20 mouse cellular contexts compared by ENCODE assay signal in genomic region chr5:103442269-103442688, GRCm38 (mm10). TPM values are rescaled to one million over a fixed set of nuclear protein-coding genes. Genes with fewer than 3 reads are reported as not detected.
DNase-seq lines count a peak whose midpoint lies in the region; ATAC-seq lines count a peak whose summit lies in the region.
"Had no signal": no experiment of that assay in that cellular context is flagged by ENCODE, and none has a peak within 500 bp of the region (broad histone marks: within the 10 kb centered on the region; RNA-seq: fewer than 3 reads in every experiment).

No protein-coding gene starts in this region.

- peaks cover 60% of the 10 kb centered on the region for H3K4me1 ChIP-seq in forebrain, embryonic 10.5 days
- peaks cover 9% of the 10 kb centered on the region; the same call in 1 of the 2 replicates for H3K4me1 ChIP-seq in forebrain, embryonic 15.5 days
- peaks cover 14% of the 10 kb centered on the region for H3K4me1 ChIP-seq in midbrain, embryonic 12.5 days
- peaks cover under 1% of the 10 kb centered on the region; the same call in 1 of the 2 replicates for H3K4me1 ChIP-seq in midbrain, embryonic 14.5 days (ENCODE audit: control insufficient read depth, insufficient read depth, low read length)
- H3K4me1 ChIP-seq in hindbrain, embryonic 14.5 days (replicated peaks; ENCODE audit: control insufficient read depth, insufficient read depth, low read length), result no peaks in the 10 kb centered on the region; the same call in 1 of the 2 replicates
- H3K4me1 ChIP-seq: liver, embryonic 15.5 days had no signal

- no peaks in the 10 kb centered on the region for H3K27me3 ChIP-seq in forebrain, embryonic 10.5 days (ENCODE audit: poor library complexity, severe bottlenecking)
- no peaks in the 10 kb centered on the region for H3K27me3 ChIP-seq in forebrain, embryonic 15.5 days
- no peaks in the 10 kb centered on the region for H3K27me3 ChIP-seq in midbrain, embryonic 12.5 days
- no peaks in the 10 kb centered on the region for H3K27me3 ChIP-seq in midbrain, embryonic 14.5 days (ENCODE audit: control insufficient read depth, insufficient read depth, low read length)
- no peaks in the 10 kb centered on the region for H3K27me3 ChIP-seq in hindbrain, embryonic 14.5 days (ENCODE audit: control insufficient read depth, insufficient read depth, low read length)
- H3K27me3 ChIP-seq: heart, embryonic 13.5 days; liver, embryonic 15.5 days had no signal

- no peak for DNase-seq in forebrain, embryonic 10.5 days (ENCODE audit: extremely low spot score, low spot score)
- no peak for DNase-seq in midbrain, embryonic 14.5 days
- DNase-seq in hindbrain, embryonic 14.5 days (ENCODE audit: low spot score), result no peak
- DNase-seq in cerebellum, adult 9-11 months, result no peak
- no peak for DNase-seq in spleen, adult 18-20 months
- DNase-seq: cerebellum, adult 9-10 months; gastrocnemius, adult 2 months; heart, postnatal 4 days; kidney, adult 11 months; kidney, postnatal 36 days; right cerebral cortex, postnatal 14 days; thymus, postnatal 25 days had no signal

- peak overlapping the region; percentile 63; the same call in 1 of the 2 replicates for H3K27ac ChIP-seq in forebrain, embryonic 10.5 days
- no peak overlapping the region for H3K27ac ChIP-seq in forebrain, embryonic 15.5 days (replicated peaks)
- peak overlapping the region; percentile 54; the same call in 1 of the 2 replicates for H3K27ac ChIP-seq in midbrain, embryonic 12.5 days (replicated peaks)
- H3K27ac ChIP-seq in midbrain, embryonic 14.5 days (replicated peaks; ENCODE audit: low read depth, low read length), result no peak overlapping the region
- peak overlapping the region; percentile 35; the same call in 1 of the 2 replicates for H3K27ac ChIP-seq in hindbrain, embryonic 14.5 days
- H3K27ac ChIP-seq: gastrocnemius, adult 2 months; heart, embryonic 13.5 days; liver, embryonic 15.5 days had no signal

- ATAC-seq in forebrain, embryonic 15.5 days (replicated peaks), result no peak
- ATAC-seq in midbrain, embryonic 12.5 days (ENCODE audit: low FRiP score, low read depth), result no peak
- ATAC-seq in midbrain, embryonic 14.5 days (ENCODE audit: low FRiP score, low TSS enrichment), result no peak
- peak; percentile 82 for ATAC-seq in CD4-positive, CD25-positive, alpha-beta regulatory T cell, adult 4 months
- no peak for ATAC-seq in hindbrain, embryonic 14.5 days (ENCODE audit: low FRiP score)
- ATAC-seq: forebrain, embryonic 16.5 days; lung, postnatal 0 days had no signal

- H3K9me3 ChIP-seq in forebrain, embryonic 10.5 days, result no peaks in the 10 kb centered on the region
- no peaks in the 10 kb centered on the region for H3K9me3 ChIP-seq in forebrain, embryonic 15.5 days
- no peaks in the 10 kb centered on the region for H3K9me3 ChIP-seq in midbrain, embryonic 12.5 days
- no peaks in the 10 kb centered on the region for H3K9me3 ChIP-seq in midbrain, embryonic 14.5 days (ENCODE audit: control insufficient read depth, low read length)
- no peaks in the 10 kb centered on the region for H3K9me3 ChIP-seq in hindbrain, embryonic 14.5 days (ENCODE audit: control insufficient read depth, low read length)
- H3K9me3 ChIP-seq: heart, embryonic 13.5 days; liver, embryonic 15.5 days had no signal

- 38% methylated on average over 4 of the region's 4 CpGs for WGBS in forebrain, embryonic 10.5 days
- 42% methylated on average over 4 of the region's 4 CpGs for WGBS in forebrain, embryonic 15.5 days
- WGBS in midbrain, embryonic 12.5 days, result 47% methylated on average over 4 of the region's 4 CpGs
- 49% methylated on average over 4 of the region's 4 CpGs for WGBS in midbrain, embryonic 14.5 days
- WGBS in hindbrain, embryonic 14.5 days, result 50% methylated on average over 4 of the region's 4 CpGs

- H3K9ac ChIP-seq in forebrain, embryonic 15.5 days (replicated peaks), result no peak overlapping the region
- H3K9ac ChIP-seq in midbrain, embryonic 12.5 days (replicated peaks), result no peak overlapping the region
- H3K9ac ChIP-seq in midbrain, embryonic 14.5 days (replicated peaks; ENCODE audit: low read length), result no peak overlapping the region
- H3K9ac ChIP-seq in hindbrain, embryonic 14.5 days, result no peak overlapping the region
- H3K9ac ChIP-seq: heart, embryonic 13.5 days; liver, embryonic 15.5 days had no signal

- no peak overlapping the region for H3K4me3 ChIP-seq in forebrain, embryonic 10.5 days
- no peak overlapping the region for H3K4me3 ChIP-seq in forebrain, embryonic 15.5 days
- H3K4me3 ChIP-seq in midbrain, embryonic 12.5 days, result no peak overlapping the region
- no peak overlapping the region for H3K4me3 ChIP-seq in midbrain, embryonic 14.5 days (replicated peaks; ENCODE audit: low read depth, low read length)
- no peak overlapping the region for H3K4me3 ChIP-seq in hindbrain, embryonic 14.5 days (replicated peaks; ENCODE audit: low read length)
- H3K4me3 ChIP-seq: gastrocnemius, adult 2 months; heart, embryonic 13.5 days; liver, embryonic 15.5 days; myocyte had no signal

- H3K36me3 ChIP-seq in forebrain, embryonic 10.5 days (replicated peaks), result peaks cover 7% of the 10 kb centered on the region; the same call in 1 of the 2 replicates
- H3K36me3 ChIP-seq in forebrain, embryonic 15.5 days, result no peaks in the 10 kb centered on the region
- no peaks in the 10 kb centered on the region for H3K36me3 ChIP-seq in midbrain, embryonic 12.5 days
- no peaks in the 10 kb centered on the region for H3K36me3 ChIP-seq in midbrain, embryonic 14.5 days (ENCODE audit: control insufficient read depth, insufficient read depth, low read length)
- H3K36me3 ChIP-seq in hindbrain, embryonic 14.5 days (replicated peaks; ENCODE audit: control insufficient read depth, insufficient read depth), result no peaks in the 10 kb centered on the region
- H3K36me3 ChIP-seq: heart, embryonic 13.5 days; liver, embryonic 15.5 days had no signal

- H3K4me2 ChIP-seq in forebrain, embryonic 15.5 days (replicated peaks), result no peak overlapping the region
- H3K4me2 ChIP-seq in midbrain, embryonic 12.5 days (replicated peaks), result no peak overlapping the region
- H3K4me2 ChIP-seq in midbrain, embryonic 14.5 days (ENCODE audit: low read length), result no peak overlapping the region
- no peak overlapping the region for H3K4me2 ChIP-seq in hindbrain, embryonic 14.5 days (replicated peaks)
- H3K4me2 ChIP-seq: heart, embryonic 13.5 days; liver, embryonic 15.5 days had no signal

RNA-seq across cellular contexts. Expression of gene Ptpn13, which starts 17.3 kb away (rescaled TPM):
- polyA plus RNA-seq in forebrain, embryonic 10.5 days (2016; fragmentation: Nextera tagmentation; extraction: Ambion mirVana), result 19.7 TPM in 2 replicates
- 4.4 and 5.1 TPM in 2 replicates for polyA plus RNA-seq in forebrain, embryonic 15.5 days (2015; fragmentation: Nextera tagmentation; extraction: Ambion mirVana)
- polyA plus RNA-seq in midbrain, embryonic 12.5 days (2016; fragmentation: Nextera tagmentation; extraction: Ambion mirVana), result 19.1 and 21.0 TPM in 2 replicates
- 5.4 and 8.7 TPM in 2 replicates for polyA plus RNA-seq in midbrain, embryonic 14.5 days (2014; fragmentation: Nextera tagmentation; extraction: Ambion mirVana)
- 10 to 100 TPM; 22.5 to 26.9 TPM for polyA plus RNA-seq in CD4-positive, CD25-positive, alpha-beta regulatory T cell, adult 4 months (2017; shearing (Covaris generic))
- polyA plus RNA-seq in hindbrain, embryonic 14.5 days (2014; fragmentation: Nextera tagmentation; extraction: Ambion mirVana), result 6.8 and 7.8 TPM in 2 replicates

Comparison
In these comparisons a context has a peak if more than half of its experiments do, and no peak if none do; other contexts are left out.
1. H3K27ac ChIP-seq: peak in forebrain, embryonic 10.5 days (single experiment), midbrain, embryonic 12.5 days (single experiment) and hindbrain, embryonic 14.5 days (single experiment); none in forebrain, embryonic 15.5 days (single experiment) and midbrain, embryonic 14.5 days (single experiment).